Mouse (Mus musculus) gastrocnemius, postnatal 25 days (tissue): ENCODE measurements around the gene Epyc. TPM values are rescaled to one million over a fixed set of nuclear protein-coding genes. Genes with fewer than 3 reads are reported as not detected.
"Not testable (repeated sequence)": the region's sequence is repeated elsewhere in the genome, so short reads cannot be mapped to it uniquely, and the experiment has no call there.

Experiments
- DNase-seq: peaks from one replicate; pipeline ENCODE4 v3.0.0; 2022
- total RNA-seq, 2 experiments: library from RNA; stranded (reverse); gene quantifications; 1 replicate in 1 of 2; 2 replicates in 1 of 2; pipeline ENCODE4 v1.2.3; 2021

Gene Epyc
- total RNA-seq, 2 experiments from 2014 or later: 0.16 TPM; not detected in 1

GRCm38 (mm10) chr10:97714584-97714983 lies 70.7 kb downstream of the Epyc start:
- no peak for DNase-seq

- no peak for DNase-seq
Observed at GRCm38 (mm10) chr10:97715289-97715906, 71.5 kb downstream of the Epyc start.

- no peak for DNase-seq
Observed at GRCm38 (mm10) chr10:97717233-97717632, 73.4 kb downstream of the Epyc start.

- no peak for DNase-seq
Observed at GRCm38 (mm10) chr10:97718021-97718420, 74.2 kb downstream of the Epyc start.

- no peak for DNase-seq
Observed at GRCm38 (mm10) chr10:97720625-97721024, 76.8 kb downstream of the Epyc start.

- DNase-seq: no peak
Observed at GRCm38 (mm10) chr10:97722709-97723108, 78.8 kb downstream of the Epyc start.

- DNase-seq: no peak
Observed at GRCm38 (mm10) chr10:97725929-97726328, 82.1 kb downstream of the Epyc start.

GRCm38 (mm10) chr10:97726655-97727054 lies 82.8 kb downstream of the Epyc start, which contains the start of gene C030005K15Rik:
Gene C030005K15Rik (minus strand): TSS chr10:97726755.
- DNase-seq: not testable (repeated sequence)

Other genes with a start within 250 kb of the Epyc start
- gene Dcn, start 164.5 kb upstream of the Epyc start, total RNA-seq: 100 to 1,000 TPM; 257 to 303 TPM
- 10 to 100 TPM; 19.3 to 41.2 TPM for gene Lum, start 78.9 kb upstream of the Epyc start, total RNA-seq
- 10 to 100 TPM in 1 of 2 experiments, 1 to 10 TPM in 1; 7.1 to 20.7 TPM for gene Kera, start 37.2 kb upstream of the Epyc start, total RNA-seq
- not detected for gene Ccer1, start 49.0 kb downstream of the Epyc start, total RNA-seq
- gene C030005K15Rik, start 82.7 kb downstream of the Epyc start, total RNA-seq: not detected